Mouse (Mus musculus): ENCODE data around the gene Otop3. TPM values are rescaled to one million over a fixed set of nuclear protein-coding genes. Genes with fewer than 3 reads are reported as not detected.

Gene Otop3
- polyA plus RNA-seq, 1 experiment from 2014 or later, result not detected

GRCm38 (mm10) chr11:115345515-115345914 lies 11.0 kb downstream of the Otop3 start:
- ATAC-seq (ENCODE audit: insufficient number of reproducible peaks, low FRiP score, low TSS enrichment, low read depth), result no peak
- no peaks in the 10 kb centered on the region for H3K27me3 ChIP-seq (ENCODE audit: control insufficient read depth, insufficient read depth, low read length)
- peaks cover 30% of the 10 kb centered on the region for H3K4me1 ChIP-seq (ENCODE audit: control insufficient read depth, insufficient read depth, low read length)
- no peak overlapping the region for H3K9ac ChIP-seq (ENCODE audit: low read length)
- no peaks in the 10 kb centered on the region for H3K9me3 ChIP-seq (ENCODE audit: control insufficient read depth, low read length)
- H3K4me2 ChIP-seq (ENCODE audit: low read depth, severe bottlenecking), result no peak overlapping the region
- 6% methylated on average over 7 of the region's 7 CpGs for WGBS
- DNase-seq (ENCODE audit: low spot score), result peak; percentile 80
- 0 out of 2 replicates have a peak overlapping the region, but pooled peaks have one; percentile 6 for H3K27ac ChIP-seq (replicated peaks; ENCODE audit: low read depth, low read length)
- H3K36me3 ChIP-seq (ENCODE audit: control insufficient read depth, insufficient read depth, low read length), result no peaks in the 10 kb centered on the region
- no peak overlapping the region for H3K4me3 ChIP-seq (ENCODE audit: low read depth, low read length)

- WGBS, result 44% methylated on average over 17 of the region's 17 CpGs
- Histone ChIP-seq H3K4me2 (ENCODE audit: low read depth, severe bottlenecking) (no peak overlapping the region), H3K4me3 (ENCODE audit: low read depth, low read length) (no peak overlapping the region), H3K4me1 (ENCODE audit: control insufficient read depth, insufficient read depth, low read length) (peaks cover 30% of the 10 kb centered on the region), H3K9me3 (ENCODE audit: control insufficient read depth, low read length) (no peaks in the 10 kb centered on the region), H3K27ac (replicated peaks; ENCODE audit: low read depth, low read length) (no peak overlapping the region), H3K9ac (ENCODE audit: low read length) (no peak overlapping the region), H3K36me3 (ENCODE audit: control insufficient read depth, insufficient read depth, low read length) (no peaks in the 10 kb centered on the region), H3K27me3 (ENCODE audit: control insufficient read depth, insufficient read depth, low read length) (no peaks in the 10 kb centered on the region)
- DNase-seq (ENCODE audit: low spot score) (no peak), ATAC-seq (ENCODE audit: insufficient number of reproducible peaks, low FRiP score, low TSS enrichment, low read depth) (no peak)
Observed at GRCm38 (mm10) chr11:115348681-115349248, 14.2 kb downstream of the Otop3 start.

- no peak overlapping the region for H3K4me2 ChIP-seq (ENCODE audit: low read depth, severe bottlenecking)
- peaks cover 26% of the 10 kb centered on the region for H3K4me1 ChIP-seq (ENCODE audit: control insufficient read depth, insufficient read depth, low read length)
- WGBS, result 21% methylated on average over 4 of the region's 4 CpGs
- no peaks in the 10 kb centered on the region for H3K9me3 ChIP-seq (ENCODE audit: control insufficient read depth, low read length)
- ATAC-seq (ENCODE audit: insufficient number of reproducible peaks, low FRiP score, low TSS enrichment, low read depth), result no peak
- DNase-seq (ENCODE audit: low spot score), result no peak
- H3K9ac ChIP-seq (ENCODE audit: low read length), result no peak overlapping the region
- no peak overlapping the region for H3K27ac ChIP-seq (replicated peaks; ENCODE audit: low read depth, low read length)
- H3K27me3 ChIP-seq (ENCODE audit: control insufficient read depth, insufficient read depth, low read length), result no peaks in the 10 kb centered on the region
- H3K36me3 ChIP-seq (ENCODE audit: control insufficient read depth, insufficient read depth, low read length), result no peaks in the 10 kb centered on the region
- no peak overlapping the region for H3K4me3 ChIP-seq (ENCODE audit: low read depth, low read length)
Observed at GRCm38 (mm10) chr11:115349976-115350375, 15.4 kb downstream of the Otop3 start.

GRCm38 (mm10) chr11:115353375-115353774 lies 18.8 kb downstream of the Otop3 start:
- H3K27ac ChIP-seq (replicated peaks; ENCODE audit: low read depth, low read length), result no peak overlapping the region
- H3K36me3 ChIP-seq (ENCODE audit: control insufficient read depth, insufficient read depth, low read length), result no peaks in the 10 kb centered on the region
- no peak overlapping the region for H3K4me3 ChIP-seq (ENCODE audit: low read depth, low read length)
- ATAC-seq (ENCODE audit: insufficient number of reproducible peaks, low FRiP score, low TSS enrichment, low read depth), result no peak
- DNase-seq (ENCODE audit: low spot score), result no peak
- no peaks in the 10 kb centered on the region for H3K27me3 ChIP-seq (ENCODE audit: control insufficient read depth, insufficient read depth, low read length)
- no peaks in the 10 kb centered on the region for H3K9me3 ChIP-seq (ENCODE audit: control insufficient read depth, low read length)
- H3K4me1 ChIP-seq (ENCODE audit: control insufficient read depth, insufficient read depth, low read length), result peaks cover 2% of the 10 kb centered on the region; the same call in 1 of the 2 replicates
- H3K4me2 ChIP-seq (ENCODE audit: low read depth, severe bottlenecking), result no peak overlapping the region
- 90% methylated on average over 5 of the region's 5 CpGs for WGBS
- no peak overlapping the region for H3K9ac ChIP-seq (ENCODE audit: low read length)

- Histone ChIP-seq H3K9ac (ENCODE audit: low read length) (no peak overlapping the region), H3K4me3 (ENCODE audit: low read depth, low read length) (no peak overlapping the region), H3K4me1 (ENCODE audit: control insufficient read depth, insufficient read depth, low read length) (0 out of 2 replicates have a peak, but pooled peaks cover 2% of the 10 kb centered on the region), H3K27me3 (ENCODE audit: control insufficient read depth, insufficient read depth, low read length) (no peaks in the 10 kb centered on the region), H3K9me3 (ENCODE audit: control insufficient read depth, low read length) (no peaks in the 10 kb centered on the region), H3K27ac (replicated peaks; ENCODE audit: low read depth, low read length) (no peak overlapping the region), H3K4me2 (ENCODE audit: low read depth, severe bottlenecking) (no peak overlapping the region), H3K36me3 (ENCODE audit: control insufficient read depth, insufficient read depth, low read length) (no peaks in the 10 kb centered on the region)
- WGBS, result 8% methylated on average over 8 of the region's 8 CpGs
- peak; percentile 26; the same call in 1 of the 2 replicates for ATAC-seq (ENCODE audit: insufficient number of reproducible peaks, low FRiP score, low TSS enrichment, low read depth)
- DNase-seq (ENCODE audit: low spot score), result peak; percentile 92
Observed at GRCm38 (mm10) chr11:115354183-115354582, 19.7 kb downstream of the Otop3 start.

- Histone ChIP-seq H3K9ac (ENCODE audit: low read length) (0 out of 2 replicates have a peak overlapping the region, but pooled peaks have one; percentile 34), H3K36me3 (ENCODE audit: control insufficient read depth, insufficient read depth, low read length) (no peaks in the 10 kb centered on the region), H3K4me3 (ENCODE audit: low read depth, low read length) (no peak overlapping the region), H3K27me3 (ENCODE audit: control insufficient read depth, insufficient read depth, low read length) (no peaks in the 10 kb centered on the region), H3K4me2 (ENCODE audit: low read depth, severe bottlenecking) (no peak overlapping the region), H3K9me3 (ENCODE audit: control insufficient read depth, low read length) (no peaks in the 10 kb centered on the region), H3K27ac (replicated peaks; ENCODE audit: low read depth, low read length) (no peak overlapping the region), H3K4me1 (ENCODE audit: control insufficient read depth, insufficient read depth, low read length) (0 out of 2 replicates have a peak, but pooled peaks cover 2% of the 10 kb centered on the region)
- WGBS, result 18% methylated on average over 5 of the region's 5 CpGs
- ATAC-seq (ENCODE audit: insufficient number of reproducible peaks, low FRiP score, low TSS enrichment, low read depth) (0 out of 2 replicates have a peak, but pooled peaks have one; percentile 36), DNase-seq (ENCODE audit: low spot score) (peak; percentile 83)
Observed at GRCm38 (mm10) chr11:115358468-115358867, 23.9 kb downstream of the Otop3 start.

GRCm38 (mm10) chr11:115359293-115359692 lies 24.8 kb downstream of the Otop3 start:
- no peaks in the 10 kb centered on the region for H3K36me3 ChIP-seq (ENCODE audit: control insufficient read depth, insufficient read depth, low read length)
- ATAC-seq (ENCODE audit: insufficient number of reproducible peaks, low FRiP score, low TSS enrichment, low read depth) (no peak), DNase-seq (ENCODE audit: low spot score) (no peak)
- no peak overlapping the region for H3K4me3 ChIP-seq (ENCODE audit: low read depth, low read length)
- H3K27ac ChIP-seq (replicated peaks; ENCODE audit: low read depth, low read length), result no peak overlapping the region
- H3K9me3 ChIP-seq (ENCODE audit: control insufficient read depth, low read length), result no peaks in the 10 kb centered on the region
- WGBS, result 72% methylated on average over 3 of the region's 3 CpGs
- 0 out of 2 replicates have a peak, but pooled peaks cover 2% of the 10 kb centered on the region for H3K4me1 ChIP-seq (ENCODE audit: control insufficient read depth, insufficient read depth, low read length)
- H3K9ac ChIP-seq (ENCODE audit: low read length), result no peak overlapping the region
- no peak overlapping the region for H3K4me2 ChIP-seq (ENCODE audit: low read depth, severe bottlenecking)
- H3K27me3 ChIP-seq (ENCODE audit: control insufficient read depth, insufficient read depth, low read length), result no peaks in the 10 kb centered on the region

GRCm38 (mm10) chr11:115359726-115360125 lies 25.2 kb downstream of the Otop3 start:
- Histone ChIP-seq H3K4me3 (ENCODE audit: low read depth, low read length) (no peak overlapping the region), H3K27me3 (ENCODE audit: control insufficient read depth, insufficient read depth, low read length) (no peaks in the 10 kb centered on the region), H3K9me3 (ENCODE audit: control insufficient read depth, low read length) (no peaks in the 10 kb centered on the region), H3K4me1 (ENCODE audit: control insufficient read depth, insufficient read depth, low read length) (0 out of 2 replicates have a peak, but pooled peaks cover 2% of the 10 kb centered on the region), H3K36me3 (ENCODE audit: control insufficient read depth, insufficient read depth, low read length) (no peaks in the 10 kb centered on the region), H3K4me2 (ENCODE audit: low read depth, severe bottlenecking) (no peak overlapping the region), H3K27ac (replicated peaks; ENCODE audit: low read depth, low read length) (no peak overlapping the region), H3K9ac (ENCODE audit: low read length) (no peak overlapping the region)
- WGBS, result 67% methylated on average over 6 of the region's 6 CpGs
- DNase-seq (ENCODE audit: low spot score) (no peak), ATAC-seq (ENCODE audit: insufficient number of reproducible peaks, low FRiP score, low TSS enrichment, low read depth) (no peak)

- peaks cover 11% of the 10 kb centered on the region for H3K4me1 ChIP-seq (ENCODE audit: control insufficient read depth, insufficient read depth, low read length)
- WGBS, result 80% methylated on average over 3 of the region's 3 CpGs
- no peak for DNase-seq (ENCODE audit: low spot score)
- H3K9ac ChIP-seq (ENCODE audit: low read length), result no peak overlapping the region
- no peaks in the 10 kb centered on the region for H3K9me3 ChIP-seq (ENCODE audit: control insufficient read depth, low read length)
- no peaks in the 10 kb centered on the region for H3K36me3 ChIP-seq (ENCODE audit: control insufficient read depth, insufficient read depth, low read length)
- peaks cover 35% of the 10 kb centered on the region for H3K27me3 ChIP-seq (ENCODE audit: control insufficient read depth, insufficient read depth, low read length)
- no peak overlapping the region for H3K4me2 ChIP-seq (ENCODE audit: low read depth, severe bottlenecking)
- no peak for ATAC-seq (ENCODE audit: insufficient number of reproducible peaks, low FRiP score, low TSS enrichment, low read depth)
- no peak overlapping the region for H3K4me3 ChIP-seq (ENCODE audit: low read depth, low read length)
- no peak overlapping the region for H3K27ac ChIP-seq (replicated peaks; ENCODE audit: low read depth, low read length)
Observed at GRCm38 (mm10) chr11:115364136-115364535, 29.6 kb downstream of the Otop3 start.

Measured in limb, embryonic 11.5 days (tissue).